Mouse (Mus musculus): Measurements from ENCODE around the gene Rmnd5a. TPM values are rescaled to one million over a fixed set of nuclear protein-coding genes. Genes with fewer than 3 reads are reported as not detected.

Rmnd5a gene
- polyA plus RNA-seq (2012), result 7.1 and 9.0 TPM in 2 replicates

- no peak for TF ChIP-seq GATA1 (IDR thresholded peaks at IDR 0.05; ENCODE audit: low read length)
These were observed at the start of gene Rmnd5a for GRCm38 (mm10) chr6:71440492-71441250. TSS of gene Rmnd5a (minus strand) at chr6:71440637.

GRCm38 (mm10) chr6:71487966-71488365 lies 47.5 kb upstream of the Rmnd5a start:
- no peak for TF ChIP-seq GATA1 (IDR thresholded peaks at IDR 0.05; ENCODE audit: low read length)

GRCm38 (mm10) chr6:71486867-71487266 lies 46.4 kb upstream of the Rmnd5a start:
- no peak for TF ChIP-seq GATA1 (IDR thresholded peaks at IDR 0.05; ENCODE audit: low read length)

GRCm38 (mm10) chr6:71486226-71486625 lies 45.8 kb upstream of the Rmnd5a start:
- no peak for TF ChIP-seq GATA1 (IDR thresholded peaks at IDR 0.05; ENCODE audit: low read length)

- no peak for TF ChIP-seq GATA1 (IDR thresholded peaks at IDR 0.05; ENCODE audit: low read length)
These were observed 44.8 kb upstream of the Rmnd5a start for GRCm38 (mm10) chr6:71485246-71485645.

- TF ChIP-seq GATA1 (IDR thresholded peaks at IDR 0.05; ENCODE audit: low read length), result no peak
These were observed 40.7 kb upstream of the Rmnd5a start for GRCm38 (mm10) chr6:71481136-71481535.

GRCm38 (mm10) chr6:71480136-71480535 lies 39.7 kb upstream of the Rmnd5a start:
- TF ChIP-seq GATA1 (IDR thresholded peaks at IDR 0.05; ENCODE audit: low read length), result no peak

GRCm38 (mm10) chr6:71476783-71477182 lies 36.3 kb upstream of the Rmnd5a start:
- TF ChIP-seq GATA1 (IDR thresholded peaks at IDR 0.05; ENCODE audit: low read length), result no peak

GRCm38 (mm10) chr6:71475604-71476003 lies 35.2 kb upstream of the Rmnd5a start:
- TF ChIP-seq GATA1 (IDR thresholded peaks at IDR 0.05; ENCODE audit: low read length), result no peak

- TF ChIP-seq GATA1 (IDR thresholded peaks at IDR 0.05; ENCODE audit: low read length), result peak; percentile 3
These were observed 32.3 kb upstream of the Rmnd5a start for GRCm38 (mm10) chr6:71472786-71473185.

GRCm38 (mm10) chr6:71471830-71472520 lies 31.5 kb upstream of the Rmnd5a start:
- TF ChIP-seq GATA1 (IDR thresholded peaks at IDR 0.05; ENCODE audit: low read length), result no peak

- TF ChIP-seq GATA1 (IDR thresholded peaks at IDR 0.05; ENCODE audit: low read length), result no peak
These were observed 28.9 kb upstream of the Rmnd5a start for GRCm38 (mm10) chr6:71469291-71469690.

GRCm38 (mm10) chr6:71467766-71468165 lies 27.3 kb upstream of the Rmnd5a start:
- TF ChIP-seq GATA1 (IDR thresholded peaks at IDR 0.05; ENCODE audit: low read length), result no peak

- no peak for TF ChIP-seq GATA1 (IDR thresholded peaks at IDR 0.05; ENCODE audit: low read length)
These were observed 24.7 kb upstream of the Rmnd5a start for GRCm38 (mm10) chr6:71465146-71465545.

- TF ChIP-seq GATA1 (IDR thresholded peaks at IDR 0.05; ENCODE audit: low read length), result no peak
These were observed 17.6 kb upstream of the Rmnd5a start for GRCm38 (mm10) chr6:71457956-71458608.

- TF ChIP-seq GATA1 (IDR thresholded peaks at IDR 0.05; ENCODE audit: low read length), result no peak
These were observed 12.4 kb upstream of the Rmnd5a start for GRCm38 (mm10) chr6:71452792-71453191.
